Mouse (Mus musculus) cerebellum, postnatal 14 days (tissue): ENCODE data around the gene Ttn.

ENCODE experiments used
- DNase-seq, 2 experiments: peaks; one replicate each; pipeline ENCODE4 v3.0.0; 2021; ENCODE audit warnings: mixed read lengths in 2 of 2

Ttn gene

DNA sequence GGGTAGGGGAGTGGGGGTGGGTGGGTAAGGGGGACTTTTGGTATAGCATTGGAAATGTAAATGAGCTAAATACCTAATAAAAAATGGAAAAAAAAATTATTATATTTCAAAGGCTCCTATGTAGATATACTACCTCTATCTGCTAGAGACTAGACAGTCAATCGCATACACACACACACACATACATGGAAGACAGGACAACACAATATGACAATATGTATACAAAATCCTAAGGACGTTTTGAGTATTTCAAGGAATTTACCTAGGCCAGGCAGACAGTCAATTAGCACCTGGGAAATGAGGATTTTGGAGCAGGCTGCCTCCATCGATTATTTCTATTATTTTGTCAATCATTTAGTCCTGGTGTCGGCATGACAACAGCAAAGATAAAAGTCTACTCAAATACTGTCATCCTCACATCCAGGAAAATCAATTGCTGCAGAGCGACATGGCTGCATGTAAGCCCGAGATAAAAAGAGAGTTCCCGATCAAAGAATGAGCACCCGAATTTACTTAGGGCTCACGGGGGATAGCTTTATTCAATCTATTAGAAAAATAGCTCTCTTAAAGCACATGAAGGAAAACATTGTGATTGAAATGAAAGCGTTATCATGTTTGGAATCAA is 20.8 kb downstream of the Ttn start:
- no peak for DNase-seq

- no peak for DNase-seq
Measured at GRCm38 (mm10) chr2:76949774-76950173, 32.6 kb downstream of the Ttn start.

- DNase-seq: peak; percentile 25 to 27
Measured at GRCm38 (mm10) chr2:76938515-76938914, 43.8 kb downstream of the Ttn start.

GRCm38 (mm10) chr2:76929718-76930117 is 52.6 kb downstream of the Ttn start:
- DNase-seq: peak; percentile 87

- peak; percentile 74 to 83 for DNase-seq
Measured at GRCm38 (mm10) chr2:76928816-76929215, 53.5 kb downstream of the Ttn start.

GRCm38 (mm10) chr2:76928298-76928697 is 54.0 kb downstream of the Ttn start:
- peak in 1 of 2 experiments; percentile 14 for DNase-seq

DNA sequence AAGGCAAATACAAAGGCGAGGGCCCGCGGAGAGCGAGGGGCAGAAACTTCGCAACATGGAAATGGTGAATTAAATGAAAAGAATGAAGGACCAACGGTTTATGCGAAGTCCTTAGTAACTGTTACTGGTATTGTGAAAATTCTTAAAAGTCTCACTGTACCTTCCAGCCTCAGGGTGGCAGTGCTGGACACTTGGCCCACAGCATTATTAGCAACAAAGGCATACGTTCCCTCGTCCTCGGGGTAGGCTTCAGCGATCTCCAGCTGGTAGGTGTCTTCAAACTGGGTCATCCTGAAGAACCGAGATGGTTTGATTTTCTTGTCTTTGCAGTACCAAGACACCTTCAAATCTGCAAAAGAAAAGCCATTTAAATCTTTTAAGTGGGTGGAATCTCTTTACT is 55.4 kb downstream of the Ttn start:
- DNase-seq: peak; percentile 52 to 64

DNA sequence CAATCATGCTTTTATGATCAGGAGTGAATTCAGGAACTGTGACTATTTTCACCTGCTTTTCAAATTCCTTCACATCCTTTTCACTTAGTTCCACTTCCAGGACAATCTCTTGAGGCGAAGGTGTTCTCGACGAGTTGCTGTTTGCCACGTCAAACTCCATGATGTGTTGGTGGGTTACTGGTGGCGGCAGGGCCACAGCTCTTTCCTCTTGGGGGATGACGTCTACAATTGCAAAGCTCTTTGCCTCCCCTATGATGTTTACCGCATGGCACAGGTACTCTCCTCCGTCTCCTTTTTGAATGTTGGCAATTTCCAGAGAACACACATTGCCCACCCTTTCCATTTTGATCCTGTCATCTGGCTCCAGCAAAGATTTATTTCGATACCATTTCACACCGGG is 67.4 kb downstream of the Ttn start:
- no peak for DNase-seq

GRCm38 (mm10) chr2:76908705-76909457 is 73.5 kb downstream of the Ttn start:
- DNase-seq: no peak

GRCm38 (mm10) chr2:76903351-76903750 is 79.0 kb downstream of the Ttn start:
- DNase-seq: no peak

GRCm38 (mm10) chr2:76901476-76902086 is 80.8 kb downstream of the Ttn start:
- no peak for DNase-seq

DNA sequence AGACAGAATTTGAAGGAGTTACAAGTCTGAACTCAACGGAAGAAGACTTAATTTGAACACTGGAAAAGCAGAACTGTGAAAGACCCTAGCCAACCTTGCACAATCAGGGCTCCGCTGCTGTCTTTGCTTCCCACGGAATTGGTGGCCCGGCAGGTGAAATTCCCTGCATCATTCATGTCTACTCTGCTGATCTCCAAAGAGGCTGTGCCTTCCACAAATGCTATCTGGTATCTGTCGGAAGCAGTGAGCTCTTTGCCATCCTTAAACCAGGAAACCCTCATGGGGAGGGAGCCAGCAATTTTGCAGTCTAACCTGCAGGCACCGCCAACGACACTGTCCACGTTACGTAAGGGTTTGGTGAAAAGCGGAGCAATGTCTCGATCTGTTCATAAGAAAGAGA is 82.5 kb downstream of the Ttn start:
- DNase-seq: no peak

- DNase-seq: no peak
Measured at GRCm38 (mm10) chr2:76896990-76897389, 85.4 kb downstream of the Ttn start.

GRCm38 (mm10) chr2:76895327-76895726 is 87.0 kb downstream of the Ttn start:
- DNase-seq: no peak

GRCm38 (mm10) chr2:76888721-76889120 is 93.6 kb downstream of the Ttn start:
- DNase-seq: no peak

DNA sequence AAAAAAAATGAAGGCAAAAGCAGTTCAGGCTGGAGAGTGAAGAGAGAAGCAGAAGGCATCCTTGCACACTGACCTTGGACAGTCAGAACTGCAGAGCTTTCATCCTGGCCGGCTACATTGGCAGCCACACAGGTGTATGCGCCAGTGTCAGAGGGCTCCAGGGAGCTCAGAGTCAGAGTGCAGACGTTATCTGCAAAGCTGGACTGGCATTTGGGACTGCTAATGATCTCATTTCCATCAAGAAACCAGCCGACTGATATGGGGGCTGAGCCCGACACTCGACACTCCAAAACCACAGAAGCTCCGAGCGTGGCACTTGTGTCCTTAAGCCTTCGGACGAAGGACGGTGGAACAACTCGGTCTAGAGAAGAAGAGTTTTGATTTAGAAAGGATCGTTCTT is 96.5 kb downstream of the Ttn start:
- DNase-seq: no peak

GRCm38 (mm10) chr2:76881406-76881805 is 100.9 kb downstream of the Ttn start:
- no peak for DNase-seq

DNA sequence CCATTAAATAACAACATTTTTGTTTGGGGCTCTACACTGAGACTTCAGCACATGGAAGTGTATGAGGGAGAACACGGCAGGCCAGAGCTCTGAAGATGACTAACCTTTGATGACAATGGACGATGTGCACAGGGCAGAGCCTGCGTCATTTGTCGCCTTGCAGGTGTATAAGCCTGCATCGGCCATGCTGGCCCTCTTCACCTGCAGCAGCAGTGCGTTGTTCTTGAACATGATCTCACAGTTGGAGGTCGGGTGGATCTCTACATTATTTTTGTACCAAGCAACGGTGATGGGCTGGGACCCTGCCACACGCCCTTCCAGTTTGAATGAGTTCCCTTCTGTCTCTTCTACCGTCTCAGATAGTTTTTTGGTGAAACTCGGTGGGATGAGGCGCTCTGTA is 106.8 kb downstream of the Ttn start:
- DNase-seq: no peak

DNA sequence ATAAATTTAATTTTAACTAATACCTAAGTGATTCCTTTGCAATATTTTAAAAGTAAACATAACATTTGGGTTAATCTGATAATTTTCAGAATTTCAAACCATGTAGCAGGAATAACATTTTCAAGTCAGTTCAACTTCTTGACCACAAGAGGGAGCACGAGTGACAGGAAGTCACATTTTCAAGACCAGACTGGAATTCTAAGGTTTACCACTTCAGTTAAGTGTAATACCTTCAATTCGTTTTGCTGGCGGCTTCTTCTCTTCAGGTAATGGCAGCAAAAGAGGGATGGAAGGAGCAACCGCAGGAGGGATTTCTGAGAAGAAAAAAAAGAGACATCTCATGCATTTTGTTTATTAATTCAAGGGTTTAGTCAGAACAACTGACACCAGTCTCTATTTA is 115.4 kb downstream of the Ttn start:
- peak; percentile 23 to 45 for DNase-seq

GRCm38 (mm10) chr2:76865497-76865896 is 116.8 kb downstream of the Ttn start:
- DNase-seq: no peak

DNA sequence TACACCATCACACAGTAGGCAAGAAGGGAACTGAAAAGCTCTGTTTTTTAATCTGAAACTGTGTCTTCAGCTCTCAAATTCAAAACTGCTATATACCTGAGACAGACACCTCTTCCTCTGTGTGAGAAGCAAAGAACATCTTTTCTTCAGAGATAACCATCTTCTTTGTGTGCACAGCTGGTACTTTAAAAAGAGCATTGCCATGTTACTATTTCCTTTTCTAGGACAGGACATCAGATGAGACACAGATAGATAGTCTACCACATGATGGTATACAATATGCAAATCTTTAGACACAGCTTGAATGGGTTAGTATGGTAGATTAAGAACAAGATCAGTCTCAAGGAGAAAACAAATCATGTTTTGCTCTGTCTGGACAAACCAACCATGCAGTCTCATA is 121.0 kb downstream of the Ttn start:
- DNase-seq: no peak

DNA sequence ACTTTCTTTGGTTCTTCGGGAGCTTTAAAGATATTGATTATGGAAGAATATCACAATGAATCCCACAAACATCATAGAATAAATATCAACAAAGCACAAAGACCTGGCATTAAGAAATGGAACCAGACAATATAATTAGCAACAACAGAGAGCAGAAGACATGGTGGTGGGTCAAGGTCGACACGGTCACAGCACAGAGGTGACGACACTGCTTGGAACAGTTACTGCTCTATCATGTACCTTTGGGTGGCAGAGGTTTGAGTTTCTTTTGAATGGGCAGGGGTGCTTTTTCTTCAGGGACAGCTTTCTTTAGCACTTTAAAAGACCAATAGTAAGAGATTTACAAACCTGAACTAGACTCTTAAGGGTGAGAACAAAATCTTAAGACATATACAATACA is 132.3 kb downstream of the Ttn start:
- DNase-seq: no peak

DNA sequence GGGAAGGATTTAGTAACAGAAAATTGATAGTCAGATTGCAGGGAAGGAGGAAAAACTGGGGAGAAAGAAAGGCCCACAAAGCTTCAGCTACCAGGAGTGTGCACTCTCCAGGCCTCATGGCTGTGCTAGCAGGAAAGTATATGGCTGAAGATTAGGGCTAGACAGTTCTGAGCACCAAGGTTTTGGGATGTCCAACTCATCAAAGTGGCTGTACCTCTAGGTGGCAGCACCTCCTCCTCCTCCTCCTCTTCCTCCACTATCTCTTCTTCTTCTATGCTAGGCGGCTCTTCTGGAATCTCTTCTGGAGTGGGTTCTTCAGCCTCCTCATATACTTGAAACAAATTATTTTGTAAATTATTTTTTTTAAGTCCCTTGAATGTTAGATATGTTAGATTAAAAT is 139.2 kb downstream of the Ttn start:
- no peak for DNase-seq

DNA sequence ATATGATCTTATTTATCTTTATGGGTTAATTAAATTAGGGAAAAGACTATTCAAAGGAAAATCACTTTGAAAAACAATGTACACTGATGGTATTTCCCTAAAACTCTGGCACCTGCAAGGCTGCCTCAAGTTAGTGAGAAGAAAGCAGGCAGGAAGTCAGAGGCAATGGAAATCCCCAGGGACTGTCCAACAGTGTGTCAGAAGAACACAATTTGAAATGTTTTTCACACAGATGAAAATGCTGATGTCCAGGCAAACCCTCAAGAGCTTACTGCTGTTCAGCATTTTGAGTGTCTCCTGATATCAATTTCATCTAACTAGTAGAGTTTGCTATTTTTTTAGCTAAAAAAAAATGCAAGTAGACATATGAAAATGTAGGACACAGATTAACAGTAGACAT is 161.9 kb downstream of the Ttn start:
- DNase-seq: no peak
